Mouse (Mus musculus) limb, embryonic 13.5 days (tissue): Measurements from ENCODE around the gene Itln1. TPM values are rescaled to one million over a fixed set of nuclear protein-coding genes. Genes with fewer than 3 reads are reported as not detected.
A peak's percentile ranks its signal among the peaks of the same experiment; 100 is the strongest.

Experiments used
- ATAC-seq: fragments of 200-750 bp; cut with Nextera tagmentation; 2 replicates; pipeline ENCODE4 v1.8.0; 2017; ENCODE audit warnings: low read depth, moderate number of reproducible peaks, moderate TSS enrichment; ENCODE audit not compliant: low FRiP score
- H3K27ac ChIP-seq: fragments of 300-500 bp; sonication (generic); 2 replicates; pipeline ENCODE4 v1.5.1; 2015; ENCODE audit warnings: inconsistent platforms, mild to moderate bottlenecking, moderate library complexity
- H3K27me3 ChIP-seq: fragments of 300-500 bp; sonication (generic); 2 replicates; pipeline ENCODE4 v1.6.1; 2015; ENCODE audit warnings: mild to moderate bottlenecking, inconsistent platforms
- H3K36me3 ChIP-seq: fragments of 300-500 bp; sonication (generic); 2 replicates; pipeline ENCODE4 v1.6.1; 2015; ENCODE audit warnings: inconsistent platforms, mild to moderate bottlenecking, moderate library complexity
- H3K4me1 ChIP-seq: fragments of 300-500 bp; sonication (generic); 2 replicates; pipeline ENCODE4 v1.6.1; 2015; ENCODE audit warnings: inconsistent platforms
- H3K4me2 ChIP-seq: fragments of 300-500 bp; sonication (generic); replicated peaks from 2 replicates; pipeline ENCODE4 v1.6.1; 2015; ENCODE audit warnings: inconsistent platforms, mild to moderate bottlenecking, moderate library complexity
- H3K4me3 ChIP-seq: fragments of 300-500 bp; sonication (generic); 2 replicates; pipeline ENCODE4 v1.5.1; 2015; ENCODE audit warnings: moderate library complexity, mild to moderate bottlenecking, inconsistent platforms
- H3K9ac ChIP-seq: fragments of 300-500 bp; sonication (generic); 2 replicates; pipeline ENCODE4 v1.6.1; 2015; ENCODE audit warnings: mild to moderate bottlenecking, inconsistent platforms
- H3K9me3 ChIP-seq: fragments of 300-500 bp; sonication (generic); 2 replicates; pipeline ENCODE4 v1.6.1; 2016; ENCODE audit warnings: inconsistent platforms
- WGBS: fragments of 180-500 bp; shearing (Covaris S2); methylation state at CpG from one replicate; pipeline ENCODE4 v1.1.7; 2015; 5-methylcytosine and 5-hydroxymethylcytosine counted together
- polyA plus RNA-seq: library from polyadenylated mRNA; unstranded; fragments of >200 nt; fragmentation: Nextera tagmentation; extraction: Ambion mirVana; gene quantifications from 2 replicates; pipeline ENCODE4 v1.2.1, GENCODE M21; 2015

The Itln1 gene
- polyA plus RNA-seq, result not detected in 2 replicates

DNA sequence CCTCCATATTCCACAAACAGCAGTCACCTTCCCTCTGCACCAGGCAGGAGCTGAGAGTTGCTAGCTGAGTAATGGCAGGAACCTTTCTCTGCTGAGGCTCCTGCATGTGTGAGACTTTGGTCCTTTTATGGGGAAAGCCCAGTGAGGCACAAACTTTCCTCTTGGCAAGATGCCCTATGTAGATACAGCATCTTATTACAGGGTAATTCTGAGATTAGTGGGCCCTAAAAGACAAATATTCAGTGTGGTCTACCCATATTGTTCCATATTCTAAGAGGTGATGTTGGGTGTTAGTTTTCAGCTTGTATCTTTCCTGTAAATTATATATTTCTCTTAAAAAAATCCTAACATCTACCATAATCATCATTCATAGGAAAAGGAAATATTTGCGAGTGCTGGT is at the start of gene Itln1:
Gene Itln1, minus strand, starts transcription at position 101 of the 400 bp plus-strand sequence.
- no peak within 1 kb of the TSS for H3K9ac ChIP-seq
- ATAC-seq, result no peak
- H3K36me3 ChIP-seq, result no peaks in the 10 kb centered on the region
- no peaks in the 10 kb centered on the region for H3K4me1 ChIP-seq
- no peak within 1 kb of the TSS for H3K4me3 ChIP-seq
- H3K27me3 ChIP-seq, result no peaks in the 10 kb centered on the region
- 0 out of 2 replicates have a peak, but pooled peaks cover 5% of the 10 kb centered on the region for H3K9me3 ChIP-seq
- no peak within 1 kb of the TSS for H3K27ac ChIP-seq
- no peak within 1 kb of the TSS for H3K4me2 ChIP-seq
- WGBS, result 97% methylated on average over 1 of the region's 1 CpGs

DNA sequence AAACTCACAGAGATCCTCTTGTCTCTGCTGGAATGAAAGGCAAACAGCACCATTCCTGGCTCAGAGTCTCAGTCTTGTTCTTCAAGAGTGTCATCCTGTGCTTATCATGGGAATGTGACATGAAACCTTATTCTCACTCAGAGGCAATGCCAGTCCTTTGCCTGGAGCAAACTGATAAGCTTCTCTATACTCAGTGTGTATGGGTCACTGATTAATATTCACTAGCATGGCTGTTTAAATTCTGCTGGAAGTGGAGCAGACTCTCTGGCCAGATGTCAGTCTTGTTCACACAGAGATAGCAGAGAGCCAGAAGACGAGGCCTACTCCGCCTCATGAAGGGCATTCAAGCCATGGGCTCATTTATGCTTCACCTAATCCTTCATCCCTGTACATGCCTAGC is 49.5 kb upstream of the Itln1 start:
- no peak overlapping the region for H3K27ac ChIP-seq
- no peak for ATAC-seq
- no peak overlapping the region for H3K9ac ChIP-seq
- no peaks in the 10 kb centered on the region for H3K36me3 ChIP-seq
- no peaks in the 10 kb centered on the region for H3K9me3 ChIP-seq
- WGBS, result 86% methylated on average over 2 of the region's 2 CpGs
- H3K4me2 ChIP-seq, result no peak overlapping the region
- H3K27me3 ChIP-seq, result no peaks in the 10 kb centered on the region
- no peak overlapping the region for H3K4me3 ChIP-seq
- H3K4me1 ChIP-seq, result no peaks in the 10 kb centered on the region

DNA sequence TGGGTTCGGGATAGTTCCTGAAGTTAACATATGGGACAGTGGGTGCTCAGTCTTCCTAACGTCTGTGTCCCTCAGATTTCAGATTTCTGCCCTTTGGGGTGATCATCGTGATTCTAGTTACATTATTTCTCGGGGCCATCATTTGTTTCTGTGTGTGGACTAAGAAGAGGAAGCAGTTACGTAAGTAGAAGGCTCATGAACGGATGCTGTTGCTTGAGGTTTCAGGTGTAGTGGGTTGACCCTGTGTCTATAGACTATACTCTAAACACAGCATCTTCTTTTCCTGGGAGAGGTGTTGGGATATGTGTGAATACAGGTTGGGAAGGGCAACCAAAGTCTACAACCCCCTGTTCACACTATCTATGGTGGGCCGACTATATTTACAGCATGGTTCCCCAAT is 42.1 kb upstream of the Itln1 start:
- 86% methylated on average over 7 of the region's 7 CpGs for WGBS
- Histone ChIP-seq H3K9me3 (no peaks in the 10 kb centered on the region), H3K36me3 (no peaks in the 10 kb centered on the region), H3K27ac (no peak overlapping the region), H3K4me3 (no peak overlapping the region), H3K4me1 (no peaks in the 10 kb centered on the region), H3K4me2 (no peak overlapping the region), H3K9ac (no peak overlapping the region), H3K27me3 (no peaks in the 10 kb centered on the region)
- ATAC-seq, result no peak

DNA sequence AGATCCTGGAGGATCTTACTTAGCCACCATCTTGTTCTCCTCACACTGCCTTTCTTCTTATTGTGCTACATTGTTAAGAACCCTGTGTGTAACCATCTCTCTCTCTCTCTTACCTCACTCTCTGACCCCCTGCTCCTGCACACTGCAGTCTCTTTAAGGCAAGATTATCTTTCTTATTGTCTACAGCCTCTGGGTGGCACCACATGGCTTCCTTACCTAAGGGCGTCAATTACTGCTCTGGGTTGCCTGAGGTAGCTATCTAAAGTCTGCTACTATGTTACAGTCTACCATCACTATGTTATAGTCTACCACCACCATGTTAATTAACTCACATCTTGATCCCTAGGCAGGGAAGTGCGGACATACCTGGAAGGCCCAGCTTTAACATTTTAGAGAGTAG is 33.3 kb upstream of the Itln1 start:
- 64% methylated on average over 2 of the region's 2 CpGs for WGBS
- Histone ChIP-seq H3K9me3 (no peaks in the 10 kb centered on the region), H3K4me2 (no peak overlapping the region), H3K36me3 (no peaks in the 10 kb centered on the region), H3K4me3 (no peak overlapping the region), H3K4me1 (no peaks in the 10 kb centered on the region), H3K27ac (no peak overlapping the region), H3K9ac (no peak overlapping the region), H3K27me3 (no peaks in the 10 kb centered on the region)
- no peak for ATAC-seq

DNA sequence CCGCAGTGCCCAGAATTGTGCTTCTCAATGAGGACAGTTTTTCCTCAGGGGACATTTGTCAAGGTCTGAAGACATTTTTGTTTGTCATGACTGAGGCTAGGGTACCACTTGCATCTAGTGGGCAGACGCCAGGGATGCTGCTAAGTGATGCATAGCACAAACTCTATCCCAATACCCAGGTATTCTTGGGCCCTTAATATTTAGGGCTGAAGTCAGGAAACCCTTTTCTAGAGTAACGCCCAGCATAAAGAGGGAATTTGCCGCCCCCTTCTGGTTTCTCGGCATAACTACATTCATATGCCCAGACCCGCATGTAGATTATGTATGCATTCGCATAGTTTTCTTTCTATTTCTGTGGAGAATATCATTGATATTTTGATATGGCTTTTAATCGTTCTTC is 31.7 kb upstream of the Itln1 start:
- Histone ChIP-seq H3K27me3 (no peaks in the 10 kb centered on the region), H3K4me2 (no peak overlapping the region), H3K4me3 (no peak overlapping the region), H3K9me3 (no peaks in the 10 kb centered on the region), H3K4me1 (no peaks in the 10 kb centered on the region), H3K27ac (no peak overlapping the region), H3K36me3 (no peaks in the 10 kb centered on the region), H3K9ac (no peak overlapping the region)
- WGBS, result 25% methylated on average over 8 of the region's 8 CpGs
- ATAC-seq, result 0 out of 2 replicates have a peak, but pooled peaks have one; percentile 48

DNA sequence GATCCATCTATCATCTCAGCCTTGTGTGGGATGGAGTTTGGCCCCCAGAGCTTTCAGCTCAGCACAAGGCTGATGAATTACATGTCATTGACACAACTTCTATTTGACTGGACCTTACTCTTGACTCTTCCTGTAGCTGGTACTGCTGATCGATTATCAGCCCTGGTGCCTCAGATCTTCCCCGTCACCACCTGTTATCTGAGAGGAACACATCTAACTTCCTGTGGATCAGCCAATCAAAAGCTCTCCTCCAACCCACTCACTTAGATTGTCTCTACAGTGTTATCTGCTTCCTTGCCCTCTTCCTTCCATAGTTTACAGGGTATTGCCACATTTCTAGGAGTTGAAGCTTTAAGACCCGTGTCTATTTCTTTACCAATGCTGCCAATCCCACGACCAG is 30.8 kb upstream of the Itln1 start:
- H3K9ac ChIP-seq, result no peak overlapping the region
- no peaks in the 10 kb centered on the region for H3K36me3 ChIP-seq
- no peak for ATAC-seq
- H3K4me1 ChIP-seq, result no peaks in the 10 kb centered on the region
- no peak overlapping the region for H3K4me3 ChIP-seq
- H3K9me3 ChIP-seq, result no peaks in the 10 kb centered on the region
- 71% methylated on average over 4 of the region's 4 CpGs for WGBS
- H3K4me2 ChIP-seq, result no peak overlapping the region
- no peak overlapping the region for H3K27ac ChIP-seq
- H3K27me3 ChIP-seq, result no peaks in the 10 kb centered on the region

DNA sequence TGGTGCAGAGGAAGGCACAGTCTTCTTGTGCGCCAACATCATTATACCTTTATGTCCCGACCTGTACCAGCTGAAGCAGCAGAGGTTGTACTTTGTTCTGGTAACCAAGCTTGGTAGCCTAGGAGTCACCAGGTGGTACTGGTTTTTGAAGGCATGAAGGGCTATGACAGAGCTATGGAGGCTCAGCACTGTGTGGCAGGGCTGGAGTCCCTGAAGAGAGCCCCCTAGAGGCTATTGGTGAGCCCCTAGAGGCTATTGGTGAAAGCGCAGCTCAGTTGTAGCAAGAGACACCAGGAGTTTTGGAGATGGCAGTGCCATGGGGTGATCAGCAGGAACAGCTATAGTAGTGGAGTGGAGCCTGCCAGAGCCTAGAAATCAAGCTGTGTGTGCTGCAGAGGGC is 29.2 kb upstream of the Itln1 start:
- no peak for ATAC-seq
- no peaks in the 10 kb centered on the region for H3K9me3 ChIP-seq
- WGBS, result 60% methylated on average over 3 of the region's 3 CpGs

DNA sequence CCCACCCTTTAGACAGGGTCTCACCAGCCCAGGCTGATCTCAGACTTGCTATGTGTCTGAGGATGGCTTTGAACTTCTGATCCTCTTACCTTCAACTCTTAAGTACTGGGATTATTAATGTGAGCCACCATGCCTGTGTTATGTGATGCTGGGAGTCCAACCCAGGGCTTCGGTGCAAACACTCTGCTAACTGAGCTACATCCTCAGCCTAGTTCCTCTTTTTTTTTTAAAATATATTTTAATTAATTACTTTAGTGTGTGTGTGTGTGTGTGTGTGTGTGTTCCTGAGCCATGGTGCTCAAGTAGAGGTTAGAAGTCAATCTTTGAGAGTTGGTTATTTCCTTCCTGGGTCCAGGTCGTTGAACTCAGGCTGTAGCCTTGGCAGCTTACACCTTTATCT is 27.9 kb upstream of the Itln1 start:
- H3K4me3 ChIP-seq, result no peak overlapping the region
- no peaks in the 10 kb centered on the region for H3K36me3 ChIP-seq
- no peaks in the 10 kb centered on the region for H3K27me3 ChIP-seq
- H3K9ac ChIP-seq, result no peak overlapping the region
- 75% methylated on average over 2 of the region's 2 CpGs for WGBS
- no peak overlapping the region for H3K4me2 ChIP-seq
- no peak overlapping the region for H3K27ac ChIP-seq
- no peaks in the 10 kb centered on the region for H3K4me1 ChIP-seq
- ATAC-seq, result no peak
- H3K9me3 ChIP-seq, result no peaks in the 10 kb centered on the region

More for the DNA sequence above, 29.2 kb upstream of the Itln1 start:
- Histone ChIP-seq H3K36me3 (no peaks in the 10 kb centered on the region), H3K4me3 (no peak overlapping the region), H3K27ac (no peak overlapping the region), H3K4me1 (no peaks in the 10 kb centered on the region), H3K9ac (no peak overlapping the region), H3K4me2 (no peak overlapping the region), H3K27me3 (no peaks in the 10 kb centered on the region)

DNA sequence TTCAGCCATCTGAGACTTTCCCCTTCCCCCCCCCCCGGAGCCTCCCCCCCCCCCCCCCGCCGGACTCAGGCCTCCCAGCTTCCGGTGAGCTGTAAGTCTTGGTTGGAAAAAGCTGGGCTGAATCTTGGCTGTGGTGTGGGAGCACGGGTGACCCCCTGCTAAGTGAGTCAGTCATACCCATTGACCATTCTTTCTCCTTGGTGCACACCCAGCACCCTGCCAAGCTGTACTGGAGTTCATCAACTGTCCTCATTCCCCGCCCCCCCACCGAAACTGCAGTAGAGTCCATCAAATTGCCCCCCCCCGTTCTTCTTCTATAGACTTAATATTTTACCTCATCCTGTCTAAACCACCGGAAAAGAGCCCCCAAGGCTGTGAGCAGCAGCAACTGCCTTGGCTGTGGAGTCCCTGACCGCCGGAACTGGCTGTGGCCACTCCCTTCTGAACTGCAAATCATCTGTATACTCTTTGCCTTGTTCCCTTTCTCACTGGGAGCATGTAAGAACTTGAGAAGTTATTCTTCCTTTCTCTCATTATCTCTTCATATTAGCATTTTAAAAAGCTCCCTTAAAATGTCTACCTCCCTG is 26.6 kb upstream of the Itln1 start:
- H3K27me3 ChIP-seq, result no peaks in the 10 kb centered on the region
- no peaks in the 10 kb centered on the region for H3K36me3 ChIP-seq
- H3K9ac ChIP-seq, result no peak overlapping the region
- H3K27ac ChIP-seq, result no peak overlapping the region
- ATAC-seq, result no peak
- H3K4me3 ChIP-seq, result no peak overlapping the region
- H3K4me1 ChIP-seq, result no peaks in the 10 kb centered on the region
- WGBS, result 63% methylated on average over 8 of the region's 11 CpGs
- H3K9me3 ChIP-seq, result no peaks in the 10 kb centered on the region
- no peak overlapping the region for H3K4me2 ChIP-seq

DNA sequence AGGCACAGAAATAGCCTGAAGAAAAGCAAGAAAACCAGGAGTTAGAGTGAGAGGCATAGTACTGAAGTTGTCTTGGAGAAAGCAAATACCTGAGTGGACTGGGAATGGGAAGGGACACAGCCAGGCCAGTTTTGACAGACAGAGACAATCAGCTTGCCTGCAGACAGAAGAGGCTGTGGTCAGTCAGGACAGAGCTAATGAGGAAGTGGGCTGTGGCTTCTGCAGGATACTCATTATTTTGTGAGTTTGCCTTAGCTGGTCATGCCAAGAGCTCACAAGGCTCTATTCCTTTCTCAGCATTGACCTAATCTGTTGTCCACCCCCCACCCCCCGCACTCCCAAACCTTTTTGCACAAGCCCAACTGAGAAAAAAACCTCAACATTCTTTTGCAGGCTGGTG is 26.1 kb upstream of the Itln1 start:
- Histone ChIP-seq H3K27ac (no peak overlapping the region), H3K4me1 (no peaks in the 10 kb centered on the region), H3K9ac (no peak overlapping the region), H3K36me3 (no peaks in the 10 kb centered on the region), H3K4me3 (no peak overlapping the region), H3K9me3 (no peaks in the 10 kb centered on the region), H3K4me2 (no peak overlapping the region), H3K27me3 (no peaks in the 10 kb centered on the region)
- 76% methylated on average over 1 of the region's 1 CpGs for WGBS
- ATAC-seq, result no peak

DNA sequence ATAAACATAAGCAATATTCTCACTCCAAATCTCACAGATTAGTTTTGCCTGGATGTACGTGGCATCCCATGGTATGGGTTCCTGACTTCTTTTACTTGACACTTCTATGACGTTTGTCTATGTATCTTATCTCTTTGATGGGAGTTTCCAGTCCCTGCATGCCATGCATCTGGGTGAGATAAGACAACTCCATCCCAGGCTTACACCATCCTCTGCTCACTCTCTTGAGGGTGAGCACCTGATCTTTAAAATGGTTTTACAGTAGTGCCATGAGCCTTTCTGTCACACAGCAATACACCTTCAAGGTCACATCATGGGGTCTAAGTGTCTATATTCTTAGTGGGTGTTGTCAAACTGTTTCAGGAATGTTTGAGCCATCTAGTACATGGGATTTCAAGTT is 25.2 kb upstream of the Itln1 start:
- ATAC-seq, result no peak
- H3K9ac ChIP-seq, result no peak overlapping the region

DNA sequence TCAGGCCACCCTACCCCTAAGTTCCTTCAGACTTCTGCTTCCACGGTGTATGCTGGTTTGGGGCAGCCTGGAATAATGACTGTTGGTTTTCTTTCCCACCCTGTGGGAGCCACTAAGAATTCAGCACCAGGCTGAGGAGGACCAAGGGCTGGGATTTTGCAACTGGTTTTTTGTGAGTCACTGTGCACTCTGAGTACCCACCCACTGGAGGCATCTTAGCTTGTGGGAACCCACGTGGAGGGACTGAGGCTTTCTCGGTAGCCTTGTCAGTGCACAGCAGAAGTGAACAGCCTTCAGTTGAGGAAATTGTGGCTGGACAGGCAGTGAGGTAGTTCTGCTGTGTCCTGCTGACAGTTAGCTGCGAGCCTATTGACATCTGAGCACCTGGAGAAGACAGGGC is 23.8 kb upstream of the Itln1 start, which contains the start of gene Cd244a:
Gene Cd244a, plus strand, starts transcription at position 296 of the 400 bp plus-strand sequence.
- Histone ChIP-seq H3K4me3 (no peak within 1 kb of the TSS), H3K9me3 (no peaks in the 10 kb centered on the region), H3K27me3 (no peaks in the 10 kb centered on the region), H3K4me2 (no peak within 1 kb of the TSS), H3K9ac (no peak within 1 kb of the TSS), H3K36me3 (no peaks in the 10 kb centered on the region), H3K27ac (no peak within 1 kb of the TSS), H3K4me1 (no peaks in the 10 kb centered on the region)
- ATAC-seq, result no peak
- WGBS, result 76% methylated on average over 4 of the region's 4 CpGs

More for the DNA sequence above, 25.2 kb upstream of the Itln1 start:
- H3K4me1 ChIP-seq, result no peaks in the 10 kb centered on the region
- no peaks in the 10 kb centered on the region for H3K9me3 ChIP-seq
- no peak overlapping the region for H3K4me3 ChIP-seq
- H3K27ac ChIP-seq, result no peak overlapping the region
- WGBS, result 73% methylated on average over 2 of the region's 2 CpGs
- H3K36me3 ChIP-seq, result no peaks in the 10 kb centered on the region
- no peak overlapping the region for H3K4me2 ChIP-seq
- H3K27me3 ChIP-seq, result no peaks in the 10 kb centered on the region

DNA sequence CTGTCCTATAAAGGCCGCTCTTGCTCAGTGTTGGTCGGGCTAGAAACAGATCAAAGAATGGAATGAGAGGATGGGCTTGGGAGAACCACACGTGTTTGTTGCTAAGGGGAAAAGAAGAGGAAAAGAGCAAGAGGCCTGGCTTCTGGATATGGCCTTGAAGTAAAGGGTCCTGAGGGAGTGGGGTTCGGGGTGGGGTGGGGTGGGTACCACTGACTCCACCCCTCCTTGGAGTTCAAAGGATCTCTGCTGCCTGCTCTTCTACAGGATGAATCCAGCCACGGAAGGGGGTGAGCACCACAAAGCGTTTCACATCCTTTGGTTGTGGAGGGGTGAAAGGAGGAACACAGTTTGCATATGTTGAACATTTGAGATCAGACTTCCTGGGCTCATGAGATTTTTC is 23.3 kb upstream of the Itln1 start:
- H3K9ac ChIP-seq, result no peak overlapping the region
- WGBS, result 77% methylated on average over 6 of the region's 6 CpGs
- no peak overlapping the region for H3K27ac ChIP-seq
- H3K4me2 ChIP-seq, result no peak overlapping the region
- no peaks in the 10 kb centered on the region for H3K9me3 ChIP-seq
- no peak for ATAC-seq
- no peaks in the 10 kb centered on the region for H3K27me3 ChIP-seq
- no peaks in the 10 kb centered on the region for H3K4me1 ChIP-seq
- H3K4me3 ChIP-seq, result no peak overlapping the region
- H3K36me3 ChIP-seq, result no peaks in the 10 kb centered on the region
